Mouse (Mus musculus): Measurements from ENCODE around the gene Egr2. TPM values are rescaled to one million over a fixed set of nuclear protein-coding genes. Genes with fewer than 3 reads are reported as not detected.

The Egr2 gene
- total RNA-seq, 2 experiments from 2014 or later: 4.2 to 4.3 TPM

Other genes starting within 250 kb of the Egr2 start
- 10 to 100 TPM; 19.1 to 19.6 TPM for gene Ado, start 13.5 kb downstream of the Egr2 start, total RNA-seq (2021)

Data from gastrocnemius, postnatal 10 days (tissue).